Mouse (Mus musculus) stomach, embryonic 16.5 days (tissue): ENCODE measurements at regions not wholly inside any gene's neighbourhood (a gene's known extent, or its start where the extent isn't known, plus 50 kb on each side); places are given as distances from the start of the nearest gene placed in this dataset.

Source experiments
- ATAC-seq: fragments of 200-750 bp; cut with Nextera tagmentation; 2 replicates; pipeline ENCODE4 v1.8.0; 2017; ENCODE audit warnings: moderate number of reproducible peaks, moderate TSS enrichment; ENCODE audit not compliant: insufficient read depth, low FRiP score
- H3K27ac ChIP-seq: fragments of 300-500 bp; sonication (generic); 2 replicates; pipeline ENCODE4 v1.5.1; 2014; ENCODE audit warnings: low read length
- H3K27me3 ChIP-seq: fragments of 300-500 bp; sonication (generic); 2 replicates; pipeline ENCODE4 v1.6.1; 2014; ENCODE audit warnings: low read length, control low read depth, mixed read lengths; ENCODE audit not compliant: control insufficient read depth, insufficient read depth
- H3K36me3 ChIP-seq: fragments of 300-500 bp; sonication (generic); 2 replicates; pipeline ENCODE4 v1.6.1; 2014; ENCODE audit warnings: low read length; ENCODE audit not compliant: control insufficient read depth, insufficient read depth
- H3K4me1 ChIP-seq: fragments of 300-500 bp; sonication (generic); 2 replicates; pipeline ENCODE4 v1.6.1; 2014; ENCODE audit warnings: low read length, control low read depth, mixed read lengths; ENCODE audit not compliant: control insufficient read depth, insufficient read depth
- H3K4me2 ChIP-seq: fragments of 300-500 bp; sonication (generic); 2 replicates; pipeline ENCODE4 v1.6.1; 2014; ENCODE audit warnings: low read depth, low read length, mixed read lengths
- H3K4me3 ChIP-seq: fragments of 300-500 bp; sonication (generic); replicated peaks from 2 replicates; pipeline ENCODE4 v1.5.1; 2014; ENCODE audit warnings: mild to moderate bottlenecking, low read length
- H3K9ac ChIP-seq: fragments of 300-500 bp; sonication (generic); 2 replicates; pipeline ENCODE4 v1.6.1; 2014; ENCODE audit warnings: low read length
- H3K9me3 ChIP-seq: fragments of 300-500 bp; sonication (generic); replicated peaks from 2 replicates; pipeline ENCODE4 v1.6.1; 2016; ENCODE audit warnings: low read length, control low read depth; ENCODE audit not compliant: control insufficient read depth
- WGBS: fragments of 180-500 bp; shearing (Covaris S2); extraction: QIAGEN DNeasy Blood & Tissue Kit; methylation state at CpG from one replicate; pipeline ENCODE4 v1.1.7; 2014; 5-methylcytosine and 5-hydroxymethylcytosine counted together

DNA sequence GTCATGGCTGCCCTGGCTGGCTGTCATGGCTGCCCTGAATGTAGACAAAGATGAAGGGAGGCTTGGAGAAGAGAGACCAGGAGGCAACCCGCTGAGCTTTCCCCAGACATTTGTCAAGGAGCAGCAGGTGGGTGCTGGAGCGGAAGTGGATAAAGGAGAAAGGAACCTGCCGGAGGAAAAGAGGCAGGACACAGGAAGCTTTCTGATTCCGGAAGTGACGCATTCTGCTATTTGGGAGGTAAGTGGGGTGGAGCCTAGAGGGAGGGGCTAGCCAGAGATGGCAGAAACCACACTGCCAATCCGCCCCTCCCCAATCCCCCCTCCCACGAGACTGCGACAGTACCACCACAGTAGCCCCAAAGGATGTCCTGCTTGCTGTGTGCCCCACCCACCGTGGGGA is 80.1 kb downstream of the Gm572 start:
- Histone ChIP-seq H3K27ac (no peak overlapping the region), H3K27me3 (no peaks in the 10 kb centered on the region; the same call in 1 of the 2 replicates), H3K4me3 (no peak overlapping the region), H3K36me3 (no peaks in the 10 kb centered on the region), H3K4me2 (no peak overlapping the region), H3K4me1 (no peaks in the 10 kb centered on the region), H3K9me3 (no peaks in the 10 kb centered on the region), H3K9ac (no peak overlapping the region)
- 82% methylated on average over 9 of the region's 9 CpGs for WGBS
- ATAC-seq, result no peak

DNA sequence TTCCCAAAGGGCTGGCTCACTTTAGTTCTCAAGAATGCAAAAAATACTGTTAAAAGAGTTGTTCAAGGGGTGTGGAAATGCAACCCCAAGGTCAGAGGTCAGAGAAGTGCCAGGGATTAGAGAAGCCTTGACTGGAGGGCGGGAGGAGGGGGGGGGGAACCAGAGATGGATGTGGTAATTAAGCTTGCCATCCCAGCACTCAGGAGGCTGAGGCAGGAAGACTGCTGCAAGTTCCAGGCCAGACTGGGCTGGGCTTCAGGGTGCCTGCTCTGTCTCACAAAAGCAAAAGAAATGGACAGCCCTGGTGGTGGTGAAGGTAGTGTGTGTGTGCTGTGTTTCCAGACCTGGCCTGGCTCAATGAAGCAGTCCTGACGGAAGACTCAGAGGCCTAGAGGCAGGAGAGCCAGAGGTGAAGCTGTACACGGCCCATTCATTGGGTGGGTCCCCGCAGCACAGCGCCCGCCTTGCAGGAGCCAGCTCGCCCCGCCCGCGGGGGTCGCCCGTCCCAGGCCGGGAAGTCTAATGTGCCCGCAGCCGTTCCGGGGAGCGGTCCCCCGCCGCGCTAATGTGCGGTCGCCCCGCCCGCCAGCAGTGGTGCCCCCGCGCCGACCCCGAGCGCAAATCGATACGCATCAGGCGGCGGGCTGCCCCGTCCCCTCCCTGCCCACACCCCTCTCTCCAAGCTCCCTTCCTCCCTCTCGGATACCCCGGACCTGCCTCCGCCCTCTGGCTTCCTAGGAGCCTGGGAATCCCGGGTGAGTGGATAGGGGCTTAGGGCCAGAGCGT is 80.1 kb upstream of the Casz1 start:
- Histone ChIP-seq H3K4me3 (peak overlapping the region; percentile 36), H3K9me3 (no peaks in the 10 kb centered on the region), H3K36me3 (no peaks in the 10 kb centered on the region), H3K4me2 (peak overlapping the region; percentile 65), H3K27ac (no peak overlapping the region), H3K9ac (peak overlapping the region; percentile 51), H3K27me3 (no peaks in the 10 kb centered on the region; the same call in 1 of the 2 replicates), H3K4me1 (no peaks in the 10 kb centered on the region)
- peak; percentile 42; the same call in 1 of the 2 replicates for ATAC-seq
- 7% methylated on average over 38 of the region's 39 CpGs for WGBS

DNA sequence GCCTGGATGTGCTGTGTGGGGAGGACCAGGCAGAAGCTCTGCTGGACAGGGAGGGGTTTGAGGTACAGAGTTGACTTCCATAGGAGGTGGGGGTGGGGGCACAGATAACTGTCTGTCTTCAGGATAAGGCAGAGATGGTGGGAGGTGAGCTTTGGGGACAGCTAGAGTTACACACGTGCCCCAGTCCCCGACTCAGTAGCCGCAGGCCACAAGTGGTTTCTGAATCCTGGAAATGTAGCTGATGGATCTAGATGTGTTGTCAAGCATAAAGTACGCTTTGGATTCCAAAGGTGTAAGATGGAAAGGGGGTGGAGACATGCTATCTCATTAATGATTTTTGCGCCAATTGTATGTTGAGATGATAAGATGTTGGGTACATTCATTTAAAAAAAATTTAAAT is 75.4 kb upstream of the Casz1 start:
- H3K4me2 ChIP-seq, result no peak overlapping the region
- no peaks in the 10 kb centered on the region for H3K9me3 ChIP-seq
- H3K27me3 ChIP-seq, result no peaks in the 10 kb centered on the region; the same call in 1 of the 2 replicates
- H3K4me1 ChIP-seq, result no peaks in the 10 kb centered on the region
- H3K9ac ChIP-seq, result no peak overlapping the region
- H3K4me3 ChIP-seq, result no peak overlapping the region
- no peaks in the 10 kb centered on the region for H3K36me3 ChIP-seq
- no peak for ATAC-seq
- no peak overlapping the region for H3K27ac ChIP-seq
- WGBS, result 81% methylated on average over 5 of the region's 5 CpGs

DNA sequence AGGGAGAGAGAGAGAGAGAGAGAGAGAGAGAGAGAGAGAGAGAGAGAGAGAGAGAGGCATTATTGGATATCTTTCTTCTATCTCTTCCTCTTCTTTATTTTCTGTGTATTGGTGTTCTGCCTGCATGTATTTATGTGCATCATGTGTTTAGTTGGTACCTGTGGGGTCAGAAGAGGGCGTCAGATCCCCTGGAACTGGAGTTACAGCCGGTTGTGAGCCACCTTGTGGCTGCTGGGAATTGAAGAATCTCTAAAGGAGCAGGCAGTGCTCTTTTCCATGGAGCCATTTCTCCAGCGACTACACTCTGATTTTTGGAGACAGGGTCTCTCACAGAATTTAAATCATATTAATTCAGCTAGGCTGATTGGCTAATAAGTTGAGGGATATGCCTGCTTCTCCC is 72.6 kb upstream of the Casz1 start:
- Histone ChIP-seq H3K27me3 (no peaks in the 10 kb centered on the region; the same call in 1 of the 2 replicates), H3K4me3 (no peak overlapping the region), H3K9me3 (no peaks in the 10 kb centered on the region), H3K27ac (no peak overlapping the region), H3K36me3 (no peaks in the 10 kb centered on the region), H3K9ac (no peak overlapping the region), H3K4me1 (no peaks in the 10 kb centered on the region), H3K4me2 (no peak overlapping the region)
- WGBS, result 55% methylated on average over 3 of the region's 3 CpGs
- no peak for ATAC-seq

DNA sequence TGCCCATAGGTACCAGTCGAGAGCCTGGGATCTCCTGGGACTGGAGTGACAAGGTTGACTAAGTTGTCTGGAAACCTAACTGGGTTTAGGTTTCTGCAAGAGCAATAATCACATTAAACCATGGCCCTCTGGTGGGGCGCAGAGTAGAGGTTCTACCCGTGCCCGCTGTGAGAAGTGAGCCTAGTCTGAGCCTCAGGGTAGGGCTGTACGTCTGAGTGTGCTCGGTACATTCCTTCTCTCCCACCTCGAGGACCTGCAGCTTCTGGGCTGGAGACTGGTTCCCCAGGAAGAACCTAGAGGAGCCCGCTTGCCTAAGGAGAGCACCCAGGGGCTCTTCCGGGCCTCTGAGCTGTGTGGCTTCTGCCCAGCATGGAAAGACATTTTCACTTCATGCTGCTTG is 70.2 kb upstream of the Casz1 start:
- no peak overlapping the region for H3K4me3 ChIP-seq
- WGBS, result 87% methylated on average over 9 of the region's 9 CpGs
- H3K9ac ChIP-seq, result no peak overlapping the region
- no peak overlapping the region for H3K4me2 ChIP-seq
- ATAC-seq, result no peak
- no peaks in the 10 kb centered on the region for H3K27me3 ChIP-seq
- H3K9me3 ChIP-seq, result no peaks in the 10 kb centered on the region
- no peaks in the 10 kb centered on the region for H3K36me3 ChIP-seq
- no peaks in the 10 kb centered on the region for H3K4me1 ChIP-seq
- H3K27ac ChIP-seq, result no peak overlapping the region

DNA sequence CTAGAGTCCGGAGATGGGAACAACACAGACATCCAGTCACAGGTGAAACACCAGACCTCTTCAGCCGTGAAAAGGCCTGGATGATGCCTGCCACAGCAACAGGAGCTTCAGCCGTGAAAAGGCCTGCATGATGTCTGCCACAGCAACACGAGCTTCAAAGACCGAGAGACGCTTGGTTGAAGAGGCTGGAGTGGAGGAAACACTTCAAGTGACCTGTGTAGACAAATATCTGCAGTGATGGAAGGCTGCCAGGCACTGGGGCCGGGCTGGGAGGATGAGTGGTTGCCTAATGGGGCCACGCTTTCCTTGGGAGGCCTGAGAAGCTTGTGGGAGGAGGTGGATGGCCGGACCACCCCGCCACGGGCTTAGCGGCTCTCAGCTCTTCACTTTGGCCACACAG is 69.7 kb upstream of the Casz1 start:
- no peak overlapping the region for H3K27ac ChIP-seq
- no peaks in the 10 kb centered on the region for H3K36me3 ChIP-seq
- ATAC-seq, result no peak
- no peaks in the 10 kb centered on the region for H3K9me3 ChIP-seq
- H3K4me3 ChIP-seq, result no peak overlapping the region
- H3K4me2 ChIP-seq, result no peak overlapping the region
- 50% methylated on average over 12 of the region's 12 CpGs for WGBS
- no peaks in the 10 kb centered on the region for H3K27me3 ChIP-seq
- H3K4me1 ChIP-seq, result no peaks in the 10 kb centered on the region
- H3K9ac ChIP-seq, result peak overlapping the region; percentile 20; the same call in 1 of the 2 replicates

DNA sequence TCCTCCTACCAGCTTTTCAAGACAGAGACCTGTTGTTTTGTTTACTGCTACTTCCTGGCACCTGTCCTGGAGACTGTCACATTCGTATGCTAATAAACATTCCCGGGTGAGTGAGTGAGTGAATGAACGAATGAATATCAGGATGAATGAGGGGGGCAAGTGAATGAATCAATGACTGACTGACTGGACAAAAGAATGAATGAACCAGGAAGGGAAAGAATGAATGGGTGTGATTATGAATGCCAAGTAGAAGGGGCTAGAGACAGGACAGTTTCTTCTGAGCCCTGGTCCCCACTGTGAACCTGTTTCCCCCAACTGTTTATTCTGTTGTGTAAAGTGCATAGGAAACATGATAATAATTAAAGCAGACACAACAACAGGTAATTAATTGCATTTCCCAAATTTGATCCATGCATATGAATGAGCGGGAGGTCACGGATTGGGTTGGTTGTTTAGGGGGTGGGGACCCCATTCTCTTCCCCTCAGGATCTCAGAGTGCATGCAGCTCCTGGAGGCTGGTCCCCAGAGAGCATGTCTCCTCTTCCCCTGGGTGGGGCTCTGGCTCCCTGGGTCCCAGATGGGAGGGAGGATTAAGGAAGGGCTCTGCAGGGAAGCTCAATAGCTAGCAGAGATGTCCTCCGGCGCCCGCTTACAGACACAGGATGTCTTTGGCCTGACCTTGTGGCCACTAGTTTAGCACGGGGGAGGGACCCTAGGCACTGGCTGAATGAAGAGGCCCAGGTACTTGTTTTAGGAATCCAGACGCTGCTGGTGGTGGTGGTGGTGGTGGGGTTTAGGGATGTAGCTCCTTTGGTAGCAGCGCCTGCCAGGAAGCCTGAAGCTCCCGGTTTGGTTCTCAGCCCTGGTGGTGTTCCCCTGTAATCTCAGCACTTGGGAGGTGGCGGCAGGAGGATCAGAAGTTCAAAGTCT is 65.4 kb upstream of the Casz1 start:
- Histone ChIP-seq H3K4me2 (no peak overlapping the region), H3K9me3 (no peaks in the 10 kb centered on the region), H3K27me3 (no peaks in the 10 kb centered on the region), H3K4me1 (no peaks in the 10 kb centered on the region; the same call in 1 of the 2 replicates), H3K27ac (no peak overlapping the region), H3K4me3 (no peak overlapping the region), H3K36me3 (no peaks in the 10 kb centered on the region), H3K9ac (no peak overlapping the region)
- WGBS, result 48% methylated on average over 13 of the region's 13 CpGs
- ATAC-seq, result no peak

DNA sequence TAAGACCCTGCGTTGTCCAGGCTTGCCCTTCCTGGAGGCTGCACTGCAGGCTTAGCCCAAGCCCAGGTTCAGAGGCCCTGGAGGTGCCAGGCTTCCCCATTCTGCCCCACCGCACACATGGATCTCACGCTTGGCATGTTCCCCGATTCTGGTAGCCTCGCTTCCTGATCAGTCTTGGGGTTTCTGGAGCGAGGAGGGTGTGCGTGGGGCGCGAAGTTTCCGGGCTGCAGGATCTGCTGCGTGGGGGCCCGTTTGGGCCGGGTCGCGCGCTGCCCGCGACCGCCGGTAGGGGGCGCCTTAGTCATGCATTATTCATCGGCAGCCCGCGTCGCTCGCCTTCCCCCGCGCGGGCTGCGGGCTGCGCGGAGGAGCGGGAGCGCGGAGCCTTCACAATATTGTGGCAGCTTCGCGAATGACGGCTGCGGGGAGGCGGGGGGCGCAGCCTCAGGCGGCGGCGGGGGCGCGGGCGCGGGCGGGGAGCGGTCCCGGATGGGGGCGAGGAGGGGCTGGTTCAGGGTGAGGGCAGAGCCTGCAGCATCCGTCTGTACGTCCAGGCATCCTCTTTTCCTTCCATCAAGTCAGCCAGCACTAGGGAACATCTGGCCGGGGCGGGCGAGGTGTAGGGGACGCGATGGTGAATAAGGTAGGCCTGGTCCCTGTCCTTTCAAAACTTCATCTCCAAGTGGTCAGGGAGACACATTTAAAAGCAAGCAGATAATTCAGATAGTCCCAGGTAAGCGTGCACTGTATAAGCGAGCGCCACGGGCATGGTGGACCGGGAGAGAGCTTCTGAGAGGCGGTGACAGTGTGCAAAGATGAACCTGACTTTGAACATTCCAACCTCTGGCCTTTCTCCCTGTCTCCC is 61.4 kb upstream of the Casz1 start:
- ATAC-seq, result peak; percentile 65; the same call in 1 of the 2 replicates
- Histone ChIP-seq H3K27ac (no peak overlapping the region), H3K9ac (peak overlapping the region; percentile 78), H3K4me3 (peak overlapping the region; percentile 55), H3K27me3 (no peaks in the 10 kb centered on the region), H3K4me1 (no peaks in the 10 kb centered on the region; the same call in 1 of the 2 replicates), H3K4me2 (peak overlapping the region; percentile 95), H3K36me3 (no peaks in the 10 kb centered on the region), H3K9me3 (no peaks in the 10 kb centered on the region)
- WGBS, result 4% methylated on average over 65 of the region's 65 CpGs
